Mouse (Mus musculus) frontal cortex, postnatal 25 days (tissue): ENCODE results near the gene Arl10.
A peak's percentile ranks its signal among the peaks of the same experiment; 100 is the strongest.

Experiments
- DNase-seq, 2 experiments: peaks; one replicate each; pipeline ENCODE4 v3.0.0; 2022; ENCODE audit warnings: low spot score in 2 of 2

The Arl10 gene

DNA sequence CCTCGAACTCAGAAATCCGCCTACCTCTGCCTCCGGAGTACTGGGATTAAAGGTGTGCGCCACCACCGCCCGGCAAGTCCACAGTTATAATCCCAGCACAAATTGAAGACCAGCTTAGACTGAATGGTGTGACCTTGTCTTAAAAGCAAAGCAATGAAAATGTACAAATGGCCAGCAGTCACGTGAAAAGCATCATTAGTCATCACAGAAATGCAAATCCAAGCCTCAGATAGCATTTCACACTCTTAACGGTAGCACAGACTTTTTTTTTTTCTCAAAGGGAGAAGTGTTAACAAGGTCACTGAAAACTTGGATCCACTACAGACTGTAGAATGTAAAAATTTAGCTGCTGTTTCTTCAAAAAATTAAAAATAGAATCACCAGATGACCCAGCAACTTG lies 41.5 kb downstream of the Arl10 start:
- no peak for DNase-seq

DNA sequence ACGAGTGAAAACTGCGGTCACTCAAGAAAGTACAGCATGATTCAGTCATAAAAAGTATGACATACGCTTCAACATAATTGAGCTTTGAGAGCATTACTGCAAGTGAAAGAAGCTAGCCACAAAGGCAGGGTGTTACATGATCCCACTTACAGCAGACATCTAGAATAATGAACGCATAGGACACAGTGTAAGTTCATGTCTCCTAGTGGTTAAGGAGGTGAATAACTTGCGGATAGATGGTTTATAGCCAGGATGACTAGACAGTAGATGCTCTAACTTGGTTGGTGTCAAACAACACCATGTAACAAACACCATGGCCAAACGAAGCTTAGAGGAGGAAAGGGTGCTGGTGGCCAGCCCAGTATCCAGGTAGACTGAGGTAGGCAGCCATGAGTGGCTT lies 42.2 kb downstream of the Arl10 start:
- no peak for DNase-seq

- peak; percentile 99 to 100 for DNase-seq
These were observed 46.5 kb downstream of the Arl10 start, which contains the start of gene Faf2 for GRCm38 (mm10) chr13:54621155-54621932. Gene Faf2 (plus strand): TSS chr13:54621784.

DNA sequence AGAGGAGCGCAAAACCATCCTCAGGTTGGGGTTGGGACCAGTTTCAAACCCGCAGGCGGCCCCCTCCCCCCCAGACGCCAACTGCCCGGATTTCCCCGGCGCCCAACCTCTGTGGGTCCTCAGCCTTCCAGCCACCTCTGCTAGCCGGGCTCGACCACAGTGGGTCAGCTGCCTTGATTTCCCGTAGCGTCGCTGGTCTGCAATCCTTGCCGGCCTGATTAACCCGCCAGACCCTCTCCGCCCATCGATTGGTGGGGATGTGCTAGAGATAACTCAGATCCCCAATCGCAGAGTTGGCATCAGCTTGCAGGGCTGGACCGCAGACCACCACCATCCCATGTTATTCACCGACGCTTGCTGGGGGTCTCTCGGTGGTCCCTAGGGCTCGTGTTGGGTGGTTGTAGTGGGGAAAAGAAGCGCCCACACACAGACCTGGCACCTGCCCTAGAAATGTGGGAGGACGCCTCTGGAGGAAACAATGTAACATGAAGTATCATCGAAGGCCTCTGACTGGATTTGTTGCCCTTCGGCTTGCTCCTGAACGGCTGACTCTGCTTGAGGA lies 47.2 kb downstream of the Arl10 start:
- DNase-seq, result no peak

- DNase-seq, result no peak
These were observed 54.3 kb downstream of the Arl10 start for GRCm38 (mm10) chr13:54629128-54629527.
